In genomic region chr2:32423481-32424331, GRCm38 (mm10) we compare ENCODE assay signal across 8 mouse cellular contexts. TPM values are rescaled to one million over a fixed set of nuclear protein-coding genes. Genes with fewer than 3 reads are reported as not detected.
DNase-seq lines count a peak whose midpoint lies in the region; ATAC-seq and TF ChIP-seq lines count a peak whose summit lies in the region.

No protein-coding gene starts in this region.

- peaks cover 18% of the 10 kb centered on the region for H3K36me3 ChIP-seq in forebrain, embryonic 16.5 days (ENCODE audit: control insufficient read depth, insufficient read depth)
- peaks cover 25% of the 10 kb centered on the region for H3K36me3 ChIP-seq in hindbrain, embryonic 12.5 days
- H3K36me3 ChIP-seq in limb, embryonic 13.5 days: peaks cover 26% of the 10 kb centered on the region
- peaks cover 35% of the 10 kb centered on the region for H3K36me3 ChIP-seq in midbrain, embryonic 12.5 days

- no peak for TF ChIP-seq CTCF in cerebellum, adult 2 months (IDR thresholded peaks at IDR 0.05; ENCODE audit: borderline replicate concordance, insufficient read depth, low read depth, low read length)

- peak overlapping the region; percentile 18; the same call in 1 of the 2 replicates for H3K27ac ChIP-seq in cerebellum, adult 2 months (ENCODE audit: insufficient read depth, low read length)
- H3K27ac ChIP-seq in forebrain, embryonic 16.5 days (ENCODE audit: low read length): 0 out of 2 replicates have a peak overlapping the region, but pooled peaks have one; percentile 9
- H3K27ac ChIP-seq in hindbrain, embryonic 12.5 days: peak overlapping the region; percentile 84
- peak overlapping the region; percentile 84 for H3K27ac ChIP-seq in limb, embryonic 13.5 days
- peak overlapping the region; percentile 79 for H3K27ac ChIP-seq in midbrain, embryonic 12.5 days (replicated peaks)

- peak overlapping the region; percentile 53 for H3K4me2 ChIP-seq in forebrain, embryonic 16.5 days (ENCODE audit: low read length)
- peak overlapping the region; percentile 66 for H3K4me2 ChIP-seq in hindbrain, embryonic 12.5 days (replicated peaks)
- H3K4me2 ChIP-seq in limb, embryonic 13.5 days (replicated peaks): peak overlapping the region; percentile 78
- H3K4me2 ChIP-seq in midbrain, embryonic 12.5 days (replicated peaks): peak overlapping the region; percentile 67

- peak overlapping the region; percentile 61 for H3K4me3 ChIP-seq in cerebellum, adult 2 months (replicated peaks; ENCODE audit: insufficient read depth, low read depth, low read length)
- H3K4me3 ChIP-seq in forebrain, embryonic 16.5 days (replicated peaks; ENCODE audit: low read length): peak overlapping the region; percentile 34
- H3K4me3 ChIP-seq in hindbrain, embryonic 12.5 days: peak overlapping the region; percentile 37
- H3K4me3 ChIP-seq in limb, embryonic 13.5 days: peak overlapping the region; percentile 39
- H3K4me3 ChIP-seq in midbrain, embryonic 12.5 days: peak overlapping the region; percentile 39

- 4% methylated on average over 14 of the region's 14 CpGs for WGBS in cerebellum, adult 2 months
- 3% methylated on average over 14 of the region's 14 CpGs for WGBS in forebrain, embryonic 16.5 days
- 2% methylated on average over 14 of the region's 14 CpGs for WGBS in hindbrain, embryonic 12.5 days
- under 1% methylated on average over 14 of the region's 14 CpGs for WGBS in limb, embryonic 13.5 days
- WGBS in midbrain, embryonic 12.5 days: 3% methylated on average over 14 of the region's 14 CpGs

- peak overlapping the region; percentile 53 for H3K9ac ChIP-seq in forebrain, embryonic 16.5 days (replicated peaks; ENCODE audit: low read depth, low read length)
- H3K9ac ChIP-seq in hindbrain, embryonic 12.5 days: peak overlapping the region; percentile 51
- peak overlapping the region; percentile 37 for H3K9ac ChIP-seq in limb, embryonic 13.5 days
- H3K9ac ChIP-seq in midbrain, embryonic 12.5 days (replicated peaks): peak overlapping the region; percentile 49

- H3K27me3 ChIP-seq in cerebellum, adult 2 months (ENCODE audit: control insufficient read depth, insufficient read depth, low read length): no peaks in the 10 kb centered on the region
- no peaks in the 10 kb centered on the region for H3K27me3 ChIP-seq in forebrain, embryonic 16.5 days (replicated peaks; ENCODE audit: control insufficient read depth, insufficient read depth, low read length)
- H3K27me3 ChIP-seq in hindbrain, embryonic 12.5 days: no peaks in the 10 kb centered on the region
- H3K27me3 ChIP-seq in limb, embryonic 13.5 days: no peaks in the 10 kb centered on the region
- no peaks in the 10 kb centered on the region for H3K27me3 ChIP-seq in midbrain, embryonic 12.5 days

- H3K4me1 ChIP-seq in cerebellum, adult 2 months (ENCODE audit: control insufficient read depth, insufficient read depth, low read length): peaks cover 35% of the 10 kb centered on the region
- H3K4me1 ChIP-seq in forebrain, embryonic 16.5 days (replicated peaks; ENCODE audit: control insufficient read depth, insufficient read depth, low read length): peaks cover 22% of the 10 kb centered on the region
- H3K4me1 ChIP-seq in hindbrain, embryonic 12.5 days: peaks cover 41% of the 10 kb centered on the region
- peaks cover 53% of the 10 kb centered on the region for H3K4me1 ChIP-seq in limb, embryonic 13.5 days
- H3K4me1 ChIP-seq in midbrain, embryonic 12.5 days: peaks cover 41% of the 10 kb centered on the region

- ATAC-seq in forebrain, embryonic 16.5 days: peak; percentile 57
- peak; percentile 85 for ATAC-seq in hindbrain, embryonic 12.5 days (ENCODE audit: low FRiP score)
- peak; percentile 94 for ATAC-seq in limb, embryonic 13.5 days (ENCODE audit: low FRiP score, low read depth)
- peak; percentile 81 for ATAC-seq in midbrain, embryonic 12.5 days (ENCODE audit: low FRiP score, low read depth)

- TF ChIP-seq POLR2A in cerebellum, adult 2 months (IDR thresholded peaks at IDR 0.05; ENCODE audit: borderline replicate concordance, insufficient read depth, low read length): 0 out of 2 replicates have a peak, but pooled peaks have one; percentile 10

- H3K9me3 ChIP-seq in forebrain, embryonic 16.5 days (ENCODE audit: control insufficient read depth, low read length): no peaks in the 10 kb centered on the region
- no peaks in the 10 kb centered on the region for H3K9me3 ChIP-seq in hindbrain, embryonic 12.5 days (replicated peaks)
- no peaks in the 10 kb centered on the region for H3K9me3 ChIP-seq in limb, embryonic 13.5 days
- no peaks in the 10 kb centered on the region for H3K9me3 ChIP-seq in midbrain, embryonic 12.5 days

- DNase-seq in thymus, postnatal 0 days (ENCODE audit: low spot score): peak; percentile 40
- DNase-seq in thymus, postnatal 10 days (ENCODE audit: low spot score in 2 of 2): no peak
- peak; percentile 59 to 78 for DNase-seq in cerebellum, adult 2 months
- DNase-seq in urinary bladder, postnatal 14 days (ENCODE audit: low spot score): peak; percentile 80

RNA-seq across cellular contexts. Expression of gene Naif1, which starts 26.6 kb away (rescaled TPM):
- 5.4 and 6.2 TPM in 2 replicates for polyA plus RNA-seq in thymus, postnatal 0 days (2015; fragmentation: Nextera tagmentation; extraction: Ambion mirVana)
- polyA plus RNA-seq in cerebellum, adult 2 months (2012; rRNA removed): 3.3 TPM in 2 replicates
- polyA plus RNA-seq in forebrain, embryonic 16.5 days (2015; fragmentation: Nextera tagmentation; extraction: Ambion mirVana): 7.0 and 7.5 TPM in 2 replicates
- 5.9 and 6.2 TPM in 2 replicates for polyA plus RNA-seq in hindbrain, embryonic 12.5 days (2016; fragmentation: Nextera tagmentation; extraction: Ambion mirVana)
- 5.7 and 5.9 TPM in 2 replicates for polyA plus RNA-seq in limb, embryonic 13.5 days (2015; fragmentation: Nextera tagmentation; extraction: Ambion mirVana)
- polyA plus RNA-seq in midbrain, embryonic 12.5 days (2016; fragmentation: Nextera tagmentation; extraction: Ambion mirVana): 5.2 and 6.4 TPM in 2 replicates

RNA-seq across cellular contexts. Expression of gene Slc25a25, which starts 27.5 kb away (rescaled TPM):
- polyA plus RNA-seq in thymus, postnatal 0 days (2015; fragmentation: Nextera tagmentation; extraction: Ambion mirVana): 16.3 and 18.9 TPM in 2 replicates
- 67.0 and 76.2 TPM in 2 replicates for polyA plus RNA-seq in cerebellum, adult 2 months (2012; rRNA removed)
- polyA plus RNA-seq in forebrain, embryonic 16.5 days (2015; fragmentation: Nextera tagmentation; extraction: Ambion mirVana): 46.9 and 47.7 TPM in 2 replicates
- 40.2 and 41.6 TPM in 2 replicates for polyA plus RNA-seq in hindbrain, embryonic 12.5 days (2016; fragmentation: Nextera tagmentation; extraction: Ambion mirVana)
- 22.8 and 22.9 TPM in 2 replicates for polyA plus RNA-seq in limb, embryonic 13.5 days (2015; fragmentation: Nextera tagmentation; extraction: Ambion mirVana)
- 40.0 TPM in 2 replicates for polyA plus RNA-seq in midbrain, embryonic 12.5 days (2016; fragmentation: Nextera tagmentation; extraction: Ambion mirVana)

RNA-seq across cellular contexts. Expression of gene Ptges2, which starts 28.0 kb away (rescaled TPM):
- polyA plus RNA-seq in thymus, postnatal 0 days (2015; fragmentation: Nextera tagmentation; extraction: Ambion mirVana): 17.8 and 18.5 TPM in 2 replicates
- polyA plus RNA-seq in cerebellum, adult 2 months (2012; rRNA removed): 60.9 and 61.1 TPM in 2 replicates
- 35.6 and 42.7 TPM in 2 replicates for polyA plus RNA-seq in forebrain, embryonic 16.5 days (2015; fragmentation: Nextera tagmentation; extraction: Ambion mirVana)
- 34.5 and 35.1 TPM in 2 replicates for polyA plus RNA-seq in hindbrain, embryonic 12.5 days (2016; fragmentation: Nextera tagmentation; extraction: Ambion mirVana)
- polyA plus RNA-seq in limb, embryonic 13.5 days (2015; fragmentation: Nextera tagmentation; extraction: Ambion mirVana): 29.8 and 30.1 TPM in 2 replicates
- 27.2 and 28.6 TPM in 2 replicates for polyA plus RNA-seq in midbrain, embryonic 12.5 days (2016; fragmentation: Nextera tagmentation; extraction: Ambion mirVana)

RNA-seq across cellular contexts. Expression of gene Lcn2, which starts 35.7 kb away (rescaled TPM):
- 4.3 and 6.3 TPM in 2 replicates for polyA plus RNA-seq in thymus, postnatal 0 days (2015; fragmentation: Nextera tagmentation; extraction: Ambion mirVana)
- 0.48 and 1.0 TPM in 2 replicates for polyA plus RNA-seq in cerebellum, adult 2 months (2012; rRNA removed)
- polyA plus RNA-seq in forebrain, embryonic 16.5 days (2015; fragmentation: Nextera tagmentation; extraction: Ambion mirVana): not detected in 2 replicates
- 0.95 and 1.2 TPM in 2 replicates for polyA plus RNA-seq in hindbrain, embryonic 12.5 days (2016; fragmentation: Nextera tagmentation; extraction: Ambion mirVana)
- 0.27 and 0.36 TPM in 2 replicates for polyA plus RNA-seq in limb, embryonic 13.5 days (2015; fragmentation: Nextera tagmentation; extraction: Ambion mirVana)
- 0.60 TPM in 2 replicates for polyA plus RNA-seq in midbrain, embryonic 12.5 days (2016; fragmentation: Nextera tagmentation; extraction: Ambion mirVana)

RNA-seq across cellular contexts. Expression of gene 1110008P14Rik, which starts 42.0 kb away (rescaled TPM):
- polyA plus RNA-seq in thymus, postnatal 0 days (2015; fragmentation: Nextera tagmentation; extraction: Ambion mirVana): 66.9 and 77.3 TPM in 2 replicates
- 284 and 338 TPM in 2 replicates for polyA plus RNA-seq in cerebellum, adult 2 months (2012; rRNA removed)
- polyA plus RNA-seq in forebrain, embryonic 16.5 days (2015; fragmentation: Nextera tagmentation; extraction: Ambion mirVana): 67.8 and 77.7 TPM in 2 replicates
- 62.6 and 72.8 TPM in 2 replicates for polyA plus RNA-seq in hindbrain, embryonic 12.5 days (2016; fragmentation: Nextera tagmentation; extraction: Ambion mirVana)
- 45.8 and 48.7 TPM in 2 replicates for polyA plus RNA-seq in limb, embryonic 13.5 days (2015; fragmentation: Nextera tagmentation; extraction: Ambion mirVana)
- 57.5 and 61.1 TPM in 2 replicates for polyA plus RNA-seq in midbrain, embryonic 12.5 days (2016; fragmentation: Nextera tagmentation; extraction: Ambion mirVana)

Comparison
In these comparisons a context has a peak if more than half of its experiments do, and no peak if none do; other contexts are left out.
1. DNase-seq: peak in thymus, postnatal 0 days (single experiment), cerebellum, adult 2 months (2 of 2) and urinary bladder, postnatal 14 days (single experiment); none in thymus, postnatal 10 days (0 of 2).
2. H3K27ac ChIP-seq: peak in every context shown above with its lines; median percentile 84 in hindbrain, embryonic 12.5 days; 84 in limb, embryonic 13.5 days; 79 in midbrain, embryonic 12.5 days; 18 in cerebellum, adult 2 months; 9 in forebrain, embryonic 16.5 days.
3. Peak in every context shown above with its lines, with median percentiles within 50 percentile points of each other: H3K4me3 ChIP-seq, ATAC-seq, H3K4me2 ChIP-seq and H3K9ac ChIP-seq.